Mouse (Mus musculus) hindbrain, embryonic 11.5 days (tissue): Measurements from ENCODE around the gene Unc80. TPM values are rescaled to one million over a fixed set of nuclear protein-coding genes. Genes with fewer than 3 reads are reported as not detected.

Source experiments
- ATAC-seq: fragments of 200-750 bp; cut with Nextera tagmentation; 2 replicates; pipeline ENCODE4 v1.8.0; 2017; ENCODE audit warnings: mild to moderate bottlenecking, moderate TSS enrichment, moderate library complexity; ENCODE audit not compliant: low FRiP score
- DNase-seq: peaks from one replicate; pipeline ENCODE4 v3.0.0-alpha.2; 2015; ENCODE audit warnings: low spot score
- H3K27ac ChIP-seq: fragments of 300-500 bp; sonication (generic); 2 replicates; pipeline ENCODE4 v1.5.1; 2014; ENCODE audit warnings: mild to moderate bottlenecking, low read depth, low read length
- H3K27me3 ChIP-seq: fragments of 300-500 bp; sonication (generic); 2 replicates; pipeline ENCODE4 v1.6.1; 2014; ENCODE audit warnings: mild to moderate bottlenecking, low read length, moderate library complexity, mixed read lengths; ENCODE audit not compliant: control insufficient read depth, insufficient read depth
- H3K36me3 ChIP-seq: fragments of 300-500 bp; sonication (generic); 2 replicates; pipeline ENCODE4 v1.6.1; 2014; ENCODE audit warnings: mild to moderate bottlenecking, low read length, moderate library complexity, mixed read lengths; ENCODE audit not compliant: control insufficient read depth, insufficient read depth
- H3K4me1 ChIP-seq: fragments of 300-500 bp; sonication (generic); replicated peaks from 2 replicates; pipeline ENCODE4 v1.6.1; 2014; ENCODE audit warnings: low read length, mixed read lengths; ENCODE audit not compliant: control insufficient read depth, insufficient read depth
- H3K4me2 ChIP-seq: fragments of 300-500 bp; sonication (generic); replicated peaks from 2 replicates; pipeline ENCODE4 v1.6.1; 2014; ENCODE audit warnings: mild to moderate bottlenecking, low read depth, low read length
- H3K4me3 ChIP-seq: fragments of 300-500 bp; sonication (generic); 2 replicates; pipeline ENCODE4 v1.5.1; 2014; ENCODE audit warnings: low read depth, low read length
- H3K9ac ChIP-seq: fragments of 300-500 bp; sonication (generic); 2 replicates; pipeline ENCODE4 v1.6.1; 2014; ENCODE audit warnings: low read depth, low read length
- H3K9me3 ChIP-seq: fragments of 300-500 bp; sonication (generic); 2 replicates; pipeline ENCODE4 v1.6.1; 2016; ENCODE audit warnings: low read length; ENCODE audit not compliant: control insufficient read depth
- WGBS: fragments of 180-500 bp; shearing (Covaris S2); extraction: QIAGEN DNeasy Blood & Tissue Kit; methylation state at CpG from one replicate; pipeline ENCODE4 v1.1.7; 2014; 5-methylcytosine and 5-hydroxymethylcytosine counted together
- polyA plus RNA-seq: library from polyadenylated mRNA; unstranded; fragments of >200 nt; fragmentation: Nextera tagmentation; extraction: Ambion mirVana; gene quantifications from 2 replicates; pipeline ENCODE4 v1.2.1, GENCODE M21; 2014

Gene Unc80
- polyA plus RNA-seq, 1 experiment from 2014 or later: 1.3 TPM

- WGBS: 63% methylated on average over 6 of the region's 6 CpGs
- no peak for ATAC-seq
- H3K4me3 ChIP-seq: no peak overlapping the region
Measured at GRCm38 (mm10) chr1:66704523-66704922, 236.4 kb downstream of the Unc80 start.

GRCm38 (mm10) chr1:66712859-66713258 is 244.7 kb downstream of the Unc80 start:
- WGBS: 95% methylated on average over 3 of the region's 3 CpGs
- Histone ChIP-seq H3K9me3 (no peaks in the 10 kb centered on the region), H3K27ac (no peak overlapping the region), H3K27me3 (no peaks in the 10 kb centered on the region), H3K9ac (no peak overlapping the region), H3K4me3 (no peak overlapping the region), H3K4me2 (no peak overlapping the region), H3K36me3 (no peaks in the 10 kb centered on the region), H3K4me1 (no peaks in the 10 kb centered on the region)
- ATAC-seq: no peak
- DNase-seq: no peak

More at GRCm38 (mm10) chr1:66704523-66704922, 236.4 kb downstream of the Unc80 start:
- no peak overlapping the region for H3K27ac ChIP-seq
- no peaks in the 10 kb centered on the region for H3K27me3 ChIP-seq
- no peak overlapping the region for H3K4me2 ChIP-seq
- 0 out of 2 replicates have a peak, but pooled peaks cover 2% of the 10 kb centered on the region for H3K4me1 ChIP-seq
- H3K9ac ChIP-seq: no peak overlapping the region
- no peaks in the 10 kb centered on the region for H3K36me3 ChIP-seq
- H3K9me3 ChIP-seq: no peaks in the 10 kb centered on the region
- no peak for DNase-seq

- Histone ChIP-seq H3K27ac (no peak overlapping the region), H3K4me2 (no peak overlapping the region), H3K4me1 (no peaks in the 10 kb centered on the region), H3K4me3 (no peak overlapping the region), H3K36me3 (no peaks in the 10 kb centered on the region), H3K27me3 (no peaks in the 10 kb centered on the region), H3K9ac (no peak overlapping the region), H3K9me3 (no peaks in the 10 kb centered on the region)
- 86% methylated on average over 1 of the region's 1 CpGs for WGBS
- no peak for ATAC-seq
- no peak for DNase-seq
Measured at GRCm38 (mm10) chr1:66730581-66730980, 262.4 kb downstream of the Unc80 start.

Other genes starting within 250 kb of the Unc80 start
- 52.0 and 59.1 TPM in 2 replicates for gene Rpe, start 232.5 kb downstream of the Unc80 start, polyA plus RNA-seq